Mouse (Mus musculus) heart, embryonic 13.5 days (tissue): ENCODE results near the gene Zdhhc6. TPM values are rescaled to one million over a fixed set of nuclear protein-coding genes. Genes with fewer than 3 reads are reported as not detected.
A peak's percentile ranks its signal among the peaks of the same experiment; 100 is the strongest.

Experiments
- ATAC-seq: fragments of 200-750 bp; cut with Nextera tagmentation; 2 replicates; pipeline ENCODE4 v1.8.0; 2017; ENCODE audit warnings: moderate TSS enrichment; ENCODE audit not compliant: insufficient number of reproducible peaks, low FRiP score, low TSS enrichment; ENCODE audit errors: extremely low read depth
- H3K27ac ChIP-seq: fragments of 300-500 bp; sonication (generic); replicated peaks from 2 replicates; pipeline ENCODE4 v1.5.1; 2015; ENCODE audit warnings: moderate library complexity, mild to moderate bottlenecking, inconsistent platforms
- H3K27me3 ChIP-seq: fragments of 300-500 bp; sonication (generic); replicated peaks from 2 replicates; pipeline ENCODE4 v1.6.1; 2015; ENCODE audit warnings: mild to moderate bottlenecking, inconsistent platforms
- H3K36me3 ChIP-seq: fragments of 300-500 bp; sonication (generic); 2 replicates; pipeline ENCODE4 v1.6.1; 2015; ENCODE audit warnings: mild to moderate bottlenecking, inconsistent platforms
- H3K4me1 ChIP-seq: fragments of 300-500 bp; sonication (generic); 2 replicates; pipeline ENCODE4 v1.6.1; 2015; ENCODE audit warnings: inconsistent platforms
- H3K4me2 ChIP-seq: fragments of 300-500 bp; sonication (generic); 2 replicates; pipeline ENCODE4 v1.6.1; 2015; ENCODE audit warnings: inconsistent platforms, mild to moderate bottlenecking, moderate library complexity
- H3K4me3 ChIP-seq: fragments of 300-500 bp; sonication (generic); 2 replicates; pipeline ENCODE4 v1.5.1; 2015; ENCODE audit warnings: moderate library complexity, mild to moderate bottlenecking, inconsistent platforms
- H3K9ac ChIP-seq: fragments of 300-500 bp; sonication (generic); 2 replicates; pipeline ENCODE4 v1.6.1; 2015; ENCODE audit warnings: inconsistent platforms, mild to moderate bottlenecking, moderate library complexity
- H3K9me3 ChIP-seq: fragments of 300-500 bp; sonication (generic); 2 replicates; pipeline ENCODE4 v1.6.1; 2016; ENCODE audit warnings: inconsistent platforms
- WGBS: fragments of 180-500 bp; shearing (Covaris S2); methylation state at CpG from one replicate; pipeline ENCODE4 v1.1.7; 2015; ENCODE audit warnings: mixed read lengths; 5-methylcytosine and 5-hydroxymethylcytosine counted together
- polyA plus RNA-seq: library from polyadenylated mRNA; unstranded; fragments of >200 nt; fragmentation: Nextera tagmentation; extraction: Ambion mirVana; gene quantifications from 2 replicates; pipeline ENCODE4 v1.2.1, GENCODE M21; 2015

Zdhhc6 gene
- polyA plus RNA-seq, 1 experiment from 2014 or later: 59.4 TPM

- no peak within 1 kb of the TSS for H3K9ac ChIP-seq
- peaks cover 19% of the 10 kb centered on the region for H3K4me1 ChIP-seq
- no peak within 1 kb of the TSS for H3K4me2 ChIP-seq
- H3K9me3 ChIP-seq: no peaks in the 10 kb centered on the region
- WGBS: 76% methylated on average over 6 of the region's 6 CpGs
- ATAC-seq: no peak
- H3K4me3 ChIP-seq: no peak within 1 kb of the TSS
- H3K27me3 ChIP-seq: no peaks in the 10 kb centered on the region; the same call in 1 of the 2 replicates
- H3K36me3 ChIP-seq: no peaks in the 10 kb centered on the region
- H3K27ac ChIP-seq: no peak within 1 kb of the TSS
Measured at GRCm38 (mm10) chr19:55241186-55241645, 74.6 kb downstream of the Zdhhc6 start, which contains the start of gene Gucy2g. Gene Gucy2g (minus strand): TSS chr19:55241236.

DNA sequence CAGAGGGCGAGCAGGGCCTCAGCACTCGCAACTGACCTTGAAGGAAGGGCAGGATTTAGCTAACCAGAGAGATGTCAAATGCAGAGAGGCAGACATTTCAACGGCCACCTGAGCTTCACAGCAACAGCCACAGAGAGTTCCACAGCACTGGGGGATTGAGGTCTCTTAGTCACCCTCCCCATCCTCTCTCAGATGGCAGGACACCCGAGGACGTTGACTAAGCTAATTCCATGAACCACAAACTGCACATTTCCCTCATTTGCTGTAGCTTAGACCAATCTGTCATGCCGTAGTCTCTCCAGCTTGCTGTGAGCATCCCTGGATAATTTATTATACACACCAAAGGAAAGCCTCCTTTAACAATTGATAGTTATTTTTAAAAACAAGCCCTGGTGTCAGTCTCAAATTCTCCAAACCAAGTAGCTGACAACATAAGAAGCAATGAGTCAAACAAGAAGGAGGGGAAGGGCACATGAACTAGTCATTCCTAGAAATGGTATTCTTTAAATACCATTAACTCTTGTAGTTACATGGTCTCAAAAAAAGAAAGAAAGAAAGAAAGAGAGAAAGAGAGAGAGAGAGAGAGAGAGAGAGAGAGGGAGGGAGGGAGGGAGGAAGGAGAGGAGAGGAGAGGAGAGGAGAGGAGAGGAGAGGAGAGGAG is 75.9 kb downstream of the Zdhhc6 start:
- no peak for ATAC-seq
- Histone ChIP-seq H3K9ac (no peak overlapping the region), H3K4me3 (no peak overlapping the region), H3K4me1 (peaks cover 11% of the 10 kb centered on the region), H3K27ac (no peak overlapping the region), H3K9me3 (no peaks in the 10 kb centered on the region), H3K27me3 (no peaks in the 10 kb centered on the region; the same call in 1 of the 2 replicates), H3K36me3 (no peaks in the 10 kb centered on the region), H3K4me2 (no peak overlapping the region)
- WGBS: 51% methylated on average over 6 of the region's 6 CpGs

DNA sequence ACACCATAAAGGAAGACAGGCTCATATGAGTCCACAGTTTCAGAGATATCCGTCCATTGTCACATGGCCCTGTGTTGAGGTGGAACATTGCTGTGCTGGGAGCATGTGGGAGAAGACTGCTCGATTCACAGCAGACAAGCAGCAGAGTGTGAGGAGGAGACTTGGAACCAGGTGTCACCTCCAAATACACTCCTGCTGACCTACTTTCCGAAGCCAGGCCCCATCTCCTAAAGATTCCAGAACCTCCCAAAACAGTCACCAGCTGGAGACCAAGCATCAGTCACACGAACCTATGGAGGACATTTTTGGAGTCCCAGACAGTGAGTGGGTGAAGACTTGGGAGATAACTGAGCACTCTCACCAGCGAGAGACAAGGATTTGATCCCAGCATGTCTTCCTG is 79.3 kb downstream of the Zdhhc6 start:
- 62% methylated on average over 5 of the region's 5 CpGs for WGBS

DNA sequence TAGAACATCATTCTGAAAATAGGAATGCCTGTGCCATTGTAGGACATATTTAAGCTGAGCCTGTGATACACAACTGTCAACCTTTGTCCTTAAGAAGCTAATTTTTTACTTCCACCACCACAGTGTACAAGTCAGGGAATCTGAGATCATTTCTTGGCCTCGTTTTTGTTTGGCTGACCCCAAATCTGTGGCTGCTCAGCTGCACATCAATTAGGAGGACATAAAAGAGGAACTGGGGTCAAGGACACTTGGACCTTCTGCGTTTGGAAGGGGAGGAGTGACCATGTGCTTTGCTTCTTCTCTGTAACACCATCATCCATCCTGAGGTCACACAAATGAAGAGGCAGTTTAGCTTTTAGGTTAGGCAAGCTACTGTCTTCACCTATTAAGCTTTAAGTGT is 79.8 kb downstream of the Zdhhc6 start:
- no peak overlapping the region for H3K27ac ChIP-seq
- H3K4me2 ChIP-seq: no peak overlapping the region
- no peak overlapping the region for H3K4me3 ChIP-seq
- peaks cover 6% of the 10 kb centered on the region for H3K4me1 ChIP-seq
- no peaks in the 10 kb centered on the region; the same call in 1 of the 2 replicates for H3K27me3 ChIP-seq
- H3K9me3 ChIP-seq: no peaks in the 10 kb centered on the region
- 46% methylated on average over 2 of the region's 2 CpGs for WGBS
- no peak overlapping the region for H3K9ac ChIP-seq
- H3K36me3 ChIP-seq: no peaks in the 10 kb centered on the region
- ATAC-seq: no peak

More for the DNA sequence above, 79.3 kb downstream of the Zdhhc6 start:
- Histone ChIP-seq H3K4me1 (peaks cover 3% of the 10 kb centered on the region; the same call in 1 of the 2 replicates), H3K4me2 (no peak overlapping the region), H3K27me3 (no peaks in the 10 kb centered on the region; the same call in 1 of the 2 replicates), H3K9me3 (no peaks in the 10 kb centered on the region), H3K9ac (no peak overlapping the region), H3K27ac (no peak overlapping the region), H3K4me3 (no peak overlapping the region), H3K36me3 (no peaks in the 10 kb centered on the region)
- no peak for ATAC-seq

DNA sequence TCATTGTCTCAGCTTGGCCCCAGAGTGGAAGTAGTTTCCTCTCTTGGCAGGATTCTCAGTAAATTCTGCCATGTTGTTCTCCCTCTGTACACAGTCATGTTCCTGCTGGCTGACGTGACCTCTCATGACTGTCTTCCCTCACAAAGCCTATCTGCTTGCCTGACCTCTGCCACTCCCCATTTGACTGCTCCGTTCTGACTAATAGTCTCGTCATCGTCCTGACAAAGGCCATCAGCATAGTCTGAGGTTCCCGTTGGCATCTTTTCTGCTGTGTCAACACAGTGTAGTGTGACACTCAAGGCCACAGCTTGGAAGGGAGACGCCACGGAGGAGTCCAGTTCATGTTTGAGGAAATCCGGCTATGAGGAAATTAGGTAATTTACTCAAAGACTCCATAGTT is 83.7 kb downstream of the Zdhhc6 start:
- 40% methylated on average over 8 of the region's 8 CpGs for WGBS
- Histone ChIP-seq H3K4me1 (peaks cover 5% of the 10 kb centered on the region), H3K4me2 (no peak overlapping the region), H3K36me3 (no peaks in the 10 kb centered on the region), H3K27ac (0 out of 2 replicates have a peak overlapping the region, but pooled peaks have one; percentile 0), H3K9ac (no peak overlapping the region), H3K4me3 (no peak overlapping the region), H3K27me3 (no peaks in the 10 kb centered on the region), H3K9me3 (no peaks in the 10 kb centered on the region)
- ATAC-seq: no peak

- H3K27ac ChIP-seq: no peak overlapping the region
- H3K4me1 ChIP-seq: peaks cover 5% of the 10 kb centered on the region
- H3K4me2 ChIP-seq: no peak overlapping the region
- H3K27me3 ChIP-seq: no peaks in the 10 kb centered on the region; the same call in 1 of the 2 replicates
- H3K9ac ChIP-seq: no peak overlapping the region
- no peaks in the 10 kb centered on the region for H3K9me3 ChIP-seq
- no peaks in the 10 kb centered on the region for H3K36me3 ChIP-seq
- 61% methylated on average over 10 of the region's 10 CpGs for whole genome bisulfite sequencing
- ATAC-seq: no peak
- H3K4me3 ChIP-seq: no peak overlapping the region
Measured at GRCm38 (mm10) chr19:55231081-55231480, 84.8 kb downstream of the Zdhhc6 start.

DNA sequence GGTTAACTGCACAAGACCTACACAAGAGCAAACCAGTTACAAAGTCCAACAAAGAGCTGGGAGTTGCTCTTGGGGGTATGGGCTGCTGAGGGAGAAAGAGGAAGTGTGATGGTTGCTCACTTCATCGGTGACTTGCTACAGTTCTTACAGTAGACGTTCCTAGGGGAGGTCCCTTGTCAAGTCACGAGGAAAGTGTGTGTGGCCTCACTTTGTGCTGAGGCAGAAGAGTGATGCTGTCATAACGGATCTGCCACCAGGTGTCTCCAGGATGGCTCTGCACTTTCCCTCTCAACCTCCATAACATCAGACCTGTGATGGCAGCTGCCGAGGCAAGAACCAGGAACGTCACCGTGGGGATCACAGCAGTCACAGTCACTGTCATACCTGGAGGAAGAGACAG is 88.7 kb downstream of the Zdhhc6 start:
- ATAC-seq: no peak
- WGBS: 66% methylated on average over 7 of the region's 7 CpGs
- H3K9me3 ChIP-seq: no peaks in the 10 kb centered on the region

GRCm38 (mm10) chr19:55226621-55227020 is 89.2 kb downstream of the Zdhhc6 start:
- Histone ChIP-seq H3K4me1 (peaks cover 9% of the 10 kb centered on the region), H3K27ac (no peak overlapping the region), H3K9me3 (no peaks in the 10 kb centered on the region), H3K27me3 (peaks cover 19% of the 10 kb centered on the region), H3K36me3 (no peaks in the 10 kb centered on the region), H3K4me3 (no peak overlapping the region), H3K9ac (no peak overlapping the region), H3K4me2 (no peak overlapping the region)
- ATAC-seq: no peak
- 63% methylated on average over 5 of the region's 5 CpGs for WGBS

More for the DNA sequence above, 88.7 kb downstream of the Zdhhc6 start:
- H3K4me2 ChIP-seq: no peak overlapping the region
- H3K4me3 ChIP-seq: no peak overlapping the region
- no peaks in the 10 kb centered on the region for H3K36me3 ChIP-seq
- H3K27ac ChIP-seq: no peak overlapping the region
- no peak overlapping the region for H3K9ac ChIP-seq
- peaks cover 9% of the 10 kb centered on the region for H3K4me1 ChIP-seq
- peaks cover 17% of the 10 kb centered on the region for H3K27me3 ChIP-seq

DNA sequence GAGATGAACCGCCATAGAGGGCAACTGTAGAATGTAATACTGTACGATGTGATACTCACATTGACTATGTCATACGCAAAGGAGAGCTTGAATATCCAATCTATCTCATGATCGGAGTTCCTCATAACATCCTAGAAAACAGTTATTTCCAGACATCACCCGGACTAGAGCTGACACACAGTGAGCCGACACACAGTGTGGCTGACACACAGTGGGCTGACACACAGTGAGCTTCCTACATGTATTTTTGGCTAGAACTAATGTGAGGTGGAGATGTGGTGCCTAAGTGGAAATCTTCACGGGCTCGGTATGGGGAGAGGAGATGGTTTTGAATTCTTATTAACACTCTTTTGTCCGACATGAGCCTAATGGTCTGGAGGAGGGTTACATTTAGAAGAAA is 93.6 kb downstream of the Zdhhc6 start:
- H3K27me3 ChIP-seq: peaks cover 19% of the 10 kb centered on the region
- no peak overlapping the region for H3K27ac ChIP-seq
- no peaks in the 10 kb centered on the region for H3K36me3 ChIP-seq
- no peak overlapping the region for H3K4me2 ChIP-seq
- no peak for ATAC-seq
- H3K9ac ChIP-seq: no peak overlapping the region
- H3K4me1 ChIP-seq: peaks cover 21% of the 10 kb centered on the region
- WGBS: 84% methylated on average over 9 of the region's 9 CpGs
- no peaks in the 10 kb centered on the region for H3K9me3 ChIP-seq
- no peak overlapping the region for H3K4me3 ChIP-seq

Other genes starting within 250 kb of the Zdhhc6 start
- gene Gpam, start 188.8 kb downstream of the Zdhhc6 start, polyA plus RNA-seq: 8.6 and 8.9 TPM in 2 replicates
- gene Tectb, start 135.3 kb downstream of the Zdhhc6 start, polyA plus RNA-seq: not detected in 2 replicates
- not detected in 2 replicates for gene Gucy2g, start 74.8 kb downstream of the Zdhhc6 start, polyA plus RNA-seq
- 32.9 and 36.8 TPM in 2 replicates for gene Acsl5, start 64.1 kb downstream of the Zdhhc6 start, polyA plus RNA-seq
- gene Vti1a, start 263 bp upstream of the Zdhhc6 start, polyA plus RNA-seq: 14.7 and 15.4 TPM in 2 replicates